ENCODE assay signal across 29 mouse cellular contexts in the genomic region with DNA sequence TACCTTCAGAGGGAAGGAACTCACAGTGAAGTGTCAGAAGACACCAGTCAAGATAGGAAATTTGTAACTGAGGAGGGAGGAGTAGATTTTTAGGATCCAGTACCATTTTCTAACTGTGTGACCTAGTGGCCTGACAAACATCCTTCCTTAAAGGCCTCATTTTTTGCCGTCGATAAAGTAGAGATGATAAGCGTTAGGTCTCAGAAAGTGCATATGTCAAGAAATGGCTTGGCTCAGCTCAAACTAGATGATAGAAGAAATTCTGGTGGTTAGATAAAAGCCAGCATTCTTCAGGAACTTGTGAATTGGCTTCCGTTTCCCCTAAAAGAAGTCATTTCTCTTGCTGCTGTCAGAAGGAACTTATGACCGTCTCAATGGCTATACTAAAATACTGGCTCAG.
"Had no signal": no experiment of that assay in that cellular context is flagged by ENCODE, and none has a peak within 500 bp of the region (broad histone marks: within the 10 kb centered on the region; RNA-seq: fewer than 3 reads in every experiment).

No protein-coding gene starts in this region.

- H3K9me3 ChIP-seq: embryonic facial prominence, embryonic 10.5 days; embryonic facial prominence, embryonic 12.5 days; embryonic facial prominence, embryonic 13.5 days; embryonic facial prominence, embryonic 15.5 days; forebrain, embryonic 10.5 days; forebrain, embryonic 12.5 days; forebrain, embryonic 13.5 days; forebrain, embryonic 15.5 days had no signal

- H3K4me2 ChIP-seq: embryonic facial prominence, embryonic 12.5 days; embryonic facial prominence, embryonic 13.5 days; embryonic facial prominence, embryonic 15.5 days; forebrain, embryonic 12.5 days; forebrain, embryonic 13.5 days; forebrain, embryonic 15.5 days had no signal

- H3K36me3 ChIP-seq: embryonic facial prominence, embryonic 10.5 days; embryonic facial prominence, embryonic 12.5 days; embryonic facial prominence, embryonic 13.5 days; embryonic facial prominence, embryonic 15.5 days; forebrain, embryonic 10.5 days; forebrain, embryonic 12.5 days; forebrain, embryonic 15.5 days had no signal

- H3K27me3 ChIP-seq: embryonic facial prominence, embryonic 12.5 days; embryonic facial prominence, embryonic 13.5 days; embryonic facial prominence, embryonic 15.5 days; forebrain, embryonic 12.5 days; forebrain, embryonic 13.5 days; forebrain, embryonic 15.5 days had no signal

- H3K4me3 ChIP-seq: embryonic facial prominence, embryonic 10.5 days; embryonic facial prominence, embryonic 12.5 days; embryonic facial prominence, embryonic 13.5 days; embryonic facial prominence, embryonic 15.5 days; erythroblast, embryonic 14.5 days; forebrain, embryonic 10.5 days; forebrain, embryonic 12.5 days; forebrain, embryonic 13.5 days; forebrain, embryonic 15.5 days; gastrocnemius, adult 2 months; heart, adult 2 months had no signal

- H3K27ac ChIP-seq: embryonic facial prominence, embryonic 10.5 days; embryonic facial prominence, embryonic 12.5 days; embryonic facial prominence, embryonic 13.5 days; embryonic facial prominence, embryonic 15.5 days; forebrain, embryonic 10.5 days; forebrain, embryonic 12.5 days; forebrain, embryonic 13.5 days; forebrain, embryonic 15.5 days; gastrocnemius, adult 2 months; heart, adult 2 months had no signal

- H3K9ac ChIP-seq: embryonic facial prominence, embryonic 12.5 days; embryonic facial prominence, embryonic 13.5 days; embryonic facial prominence, embryonic 15.5 days; forebrain, embryonic 12.5 days; forebrain, embryonic 13.5 days; forebrain, embryonic 15.5 days; forebrain, postnatal 0 days had no signal

- ATAC-seq: forebrain, embryonic 13.5 days; forebrain, embryonic 14.5 days; forebrain, embryonic 15.5 days; forebrain, embryonic 16.5 days; forebrain, postnatal 0 days had no signal

- DNase-seq: cerebellum, adult 2 months; cerebellum, adult 8-10 months; cerebellum, adult 9-10 months; cerebellum, adult 9-11 months; cerebellum, postnatal 10 days; cerebellum, postnatal 14 days; cerebellum, postnatal 25 days; cerebellum, postnatal 36 days; embryo, embryonic 11 days; forebrain, postnatal 0 days; gastrocnemius, adult 2 months; gastrocnemius, postnatal 10 days; gastrocnemius, postnatal 14 days; gastrocnemius, postnatal 25 days; gastrocnemius, postnatal 36 days; heart, adult 11 months; heart, adult 18-20 months; heart, adult 2 months had no signal
